Mouse (Mus musculus): ENCODE measurements at regions not wholly inside any gene's neighbourhood (a gene's known extent, or its start where the extent isn't known, plus 50 kb on each side); places are given as distances from the start of the nearest gene placed in this dataset.

GRCm38 (mm10) chr5:26338191-26338590, 80.7 kb downstream of the Gm7361 start:
- Histone ChIP-seq H3K27ac (no peak overlapping the region), H3K4me3 (no peak overlapping the region)
- no peak for TF ChIP-seq CTCF (conservative IDR thresholded peaks at IDR 0.05)
- no peak for DNase-seq (ENCODE audit: low spot score in 2 of 2)

DNA sequence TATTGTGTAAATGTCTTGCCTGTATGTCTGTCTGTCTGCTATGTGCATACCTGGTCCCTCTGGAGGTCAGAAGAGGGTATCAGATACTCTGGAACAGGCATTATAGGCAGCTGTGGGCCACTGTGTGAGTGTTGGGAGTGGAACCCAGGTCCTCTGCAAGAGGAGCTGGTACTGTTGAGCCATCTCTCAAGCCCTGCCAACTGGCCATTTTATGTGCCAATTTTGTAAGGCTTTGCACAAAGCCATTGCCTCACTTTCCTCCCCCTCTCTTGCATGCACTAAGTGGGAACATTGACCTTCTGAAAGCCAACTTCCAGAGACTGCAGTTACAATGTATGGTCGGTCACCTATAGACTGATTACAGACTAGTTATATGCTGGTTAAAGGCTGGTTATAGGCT, 81.8 kb downstream of the Gm7361 start:
- DNase-seq (ENCODE audit: low spot score in 2 of 2) = no peak
- Histone ChIP-seq H3K27ac (no peak overlapping the region), H3K4me3 (no peak overlapping the region)
- no peak for TF ChIP-seq CTCF (conservative IDR thresholded peaks at IDR 0.05)

DNA sequence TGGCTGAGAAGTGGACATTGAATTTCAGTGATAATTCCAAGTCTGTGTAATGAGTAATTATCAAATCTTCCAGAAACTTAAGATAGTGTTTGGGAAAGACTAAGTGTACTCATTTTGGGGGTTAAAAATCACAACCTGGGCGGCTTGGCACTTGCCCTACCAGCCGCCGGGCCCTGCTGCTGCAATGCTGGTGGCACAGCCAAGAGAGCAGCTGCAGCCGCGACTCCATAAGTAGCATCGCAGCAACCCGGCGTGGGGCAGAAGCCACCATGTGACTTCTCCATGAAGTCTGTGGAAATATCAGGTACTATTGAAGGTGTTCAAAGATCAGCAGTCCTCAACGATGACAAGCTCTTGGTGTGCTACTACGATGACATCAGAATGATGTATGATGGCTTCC, 97.7 kb downstream of the Gm7361 start:
- no peak overlapping the region for H3K4me3 ChIP-seq
- DNase-seq (ENCODE audit: low spot score in 2 of 2) = no peak
- H3K27ac ChIP-seq = no peak overlapping the region
- no peak for TF ChIP-seq CTCF (conservative IDR thresholded peaks at IDR 0.05)

- DNase-seq (ENCODE audit: low spot score in 2 of 2) = no peak
Observed at GRCm38 (mm10) chr5:26359082-26359481, 101.6 kb downstream of the Gm7361 start.

DNA sequence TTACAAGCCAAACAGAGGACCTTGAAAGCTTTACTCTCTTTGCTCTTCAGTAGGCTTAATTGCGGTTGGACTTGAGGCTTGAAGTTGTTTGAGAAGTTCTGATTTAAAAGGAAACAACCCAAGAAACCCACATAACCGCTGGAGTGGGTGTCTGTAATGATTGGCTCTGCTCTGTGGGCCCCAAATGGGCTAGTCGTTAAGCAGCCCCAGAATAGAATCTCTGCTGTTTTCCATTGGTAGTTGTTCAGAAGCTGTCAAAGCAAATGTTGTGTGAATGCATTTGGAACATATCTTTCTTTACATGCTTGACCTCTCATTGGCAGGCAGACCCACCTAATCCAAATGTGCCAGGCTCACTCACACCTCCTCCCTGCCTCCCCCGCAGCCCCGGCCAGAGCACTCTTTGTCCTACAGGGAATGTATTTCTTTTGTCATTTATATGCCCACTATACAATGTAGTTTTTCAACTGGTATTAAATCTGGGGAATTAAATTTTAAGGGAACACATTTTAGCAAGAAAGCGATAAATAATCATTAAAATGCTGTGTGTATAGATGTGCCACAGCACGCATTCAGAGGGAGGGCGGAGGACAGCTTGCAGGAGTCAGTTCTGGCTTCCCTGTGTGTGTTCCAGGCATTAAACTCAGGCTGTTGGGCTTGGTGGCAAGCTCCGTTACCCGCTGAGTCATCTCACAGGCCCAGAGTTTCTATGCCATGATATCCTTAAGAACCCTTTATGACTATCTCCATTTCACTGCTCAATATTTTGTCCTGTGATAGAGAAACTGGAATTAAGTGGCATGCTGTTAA, 116.9 kb downstream of the Gm7361 start:
- DNase-seq (ENCODE audit: low spot score in 2 of 2) = no peak
- H3K4me3 ChIP-seq = no peak overlapping the region
- no peak overlapping the region for H3K27ac ChIP-seq
- no peak for TF ChIP-seq CTCF (conservative IDR thresholded peaks at IDR 0.05)

More at GRCm38 (mm10) chr5:26359082-26359481, 101.6 kb downstream of the Gm7361 start:
- Histone ChIP-seq H3K27ac (no peak overlapping the region), H3K4me3 (no peak overlapping the region)
- no peak for TF ChIP-seq CTCF (conservative IDR thresholded peaks at IDR 0.05)

- no peak overlapping the region for H3K4me3 ChIP-seq
- no peak overlapping the region for H3K27ac ChIP-seq
- no peak for DNase-seq (ENCODE audit: low spot score in 2 of 2)
- no peak for TF ChIP-seq CTCF (conservative IDR thresholded peaks at IDR 0.05)
Observed at GRCm38 (mm10) chr5:26407088-26407672, 149.7 kb downstream of the Gm7361 start.

- TF ChIP-seq CTCF (conservative IDR thresholded peaks at IDR 0.05) = peak; percentile 57
- DNase-seq (ENCODE audit: low spot score in 2 of 2) = no peak
- H3K27ac ChIP-seq = no peak overlapping the region
Observed at GRCm38 (mm10) chr5:26413185-26413584, 155.7 kb downstream of the Gm7361 start.

GRCm38 (mm10) chr5:26444331-26445200, 187.1 kb downstream of the Gm7361 start:
- TF ChIP-seq CTCF (conservative IDR thresholded peaks at IDR 0.05) = no peak
- H3K27ac ChIP-seq = no peak overlapping the region
- H3K4me3 ChIP-seq = no peak overlapping the region
- DNase-seq (ENCODE audit: low spot score in 2 of 2) = no peak

More at GRCm38 (mm10) chr5:26413185-26413584, 155.7 kb downstream of the Gm7361 start:
- H3K4me3 ChIP-seq = no peak overlapping the region

- TF ChIP-seq CTCF (conservative IDR thresholded peaks at IDR 0.05) = no peak
- Histone ChIP-seq H3K27ac (no peak overlapping the region), H3K4me3 (no peak overlapping the region)
- no peak for DNase-seq (ENCODE audit: low spot score in 2 of 2)
Observed at GRCm38 (mm10) chr5:26451306-26451705, 193.8 kb downstream of the Gm7361 start.

DNA sequence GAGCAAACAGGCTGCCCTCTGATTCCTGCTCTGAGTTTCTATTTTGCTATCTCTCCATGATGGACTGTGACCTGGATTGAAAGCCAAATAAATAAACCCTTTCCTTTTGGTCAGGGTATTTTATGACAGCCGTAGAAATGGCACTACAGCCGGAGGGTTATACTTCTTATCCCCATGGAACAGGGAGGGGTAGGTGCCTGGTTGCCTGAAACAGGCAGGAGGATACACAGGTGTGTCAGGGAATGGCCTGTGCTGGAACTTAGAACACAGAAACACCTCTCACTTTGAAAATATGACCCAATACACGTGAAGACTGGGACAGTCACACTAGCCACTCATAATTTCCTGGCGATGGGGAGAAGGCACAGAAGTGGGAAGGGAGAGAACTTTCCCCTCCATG, 200.1 kb downstream of the Gm7361 start:
- DNase-seq (ENCODE audit: low spot score in 2 of 2) = no peak
- Histone ChIP-seq H3K27ac (no peak overlapping the region), H3K4me3 (no peak overlapping the region)
- TF ChIP-seq CTCF (conservative IDR thresholded peaks at IDR 0.05) = no peak

GRCm38 (mm10) chr5:26466666-26467065, 209.2 kb downstream of the Gm7361 start:
- Histone ChIP-seq H3K4me3 (no peak overlapping the region), H3K27ac (no peak overlapping the region)
- TF ChIP-seq CTCF (conservative IDR thresholded peaks at IDR 0.05) = no peak
- no peak for DNase-seq (ENCODE audit: low spot score in 2 of 2)

DNA sequence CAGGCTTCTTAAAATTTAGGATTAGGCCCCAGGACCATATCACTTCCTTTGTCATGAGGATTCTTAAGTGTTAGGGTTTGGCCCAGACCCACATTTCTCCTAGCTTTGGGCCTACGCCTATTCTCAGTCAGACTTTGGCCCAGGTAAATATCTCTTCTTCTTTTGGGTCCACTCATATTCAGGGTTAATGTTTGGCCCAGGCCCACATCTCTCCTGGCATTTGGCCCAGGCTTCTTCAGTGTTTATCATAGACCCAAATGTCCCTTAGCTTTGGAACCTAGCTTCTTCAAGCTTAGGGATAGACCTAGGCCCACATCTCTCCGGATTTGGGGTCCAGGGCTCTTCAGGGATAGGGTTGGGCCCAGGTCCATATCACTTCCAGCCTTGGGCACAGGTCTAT, 228.2 kb downstream of the Gm7361 start:
- no peak overlapping the region for H3K4me3 ChIP-seq
- no peak for DNase-seq (ENCODE audit: low spot score in 2 of 2)
- TF ChIP-seq CTCF (conservative IDR thresholded peaks at IDR 0.05) = no peak
- H3K27ac ChIP-seq = no peak overlapping the region

- no peak for TF ChIP-seq CTCF (conservative IDR thresholded peaks at IDR 0.05)
- no peak overlapping the region for H3K4me3 ChIP-seq
- DNase-seq (ENCODE audit: low spot score in 2 of 2) = no peak
- no peak overlapping the region for H3K27ac ChIP-seq
Observed at GRCm38 (mm10) chr5:26494003-26494402, 236.5 kb downstream of the Gm7361 start.

Measured in layer of hippocampus, adult 2 months (tissue).